Mouse (Mus musculus) central nervous system, embryonic 11.5 days (tissue): Measurements from ENCODE around the gene Zfp641. TPM values are rescaled to one million over a fixed set of nuclear protein-coding genes. Genes with fewer than 3 reads are reported as not detected.

Source experiments
- polyA plus RNA-seq: library from polyadenylated mRNA; depleted of rRNA; stranded (reverse); fragments of >200 nt; gene quantifications from 2 replicates; pipeline ENCODE4 v1.2.3, GENCODE M21; 2012; rRNA removed

Zfp641 gene
- polyA plus RNA-seq, result 2.4 TPM in 2 replicates

GRCm38 (mm10) chr15:98295628-98296551 is at the start of gene Zfp641:
Gene Zfp641 (minus strand): TSS chr15:98296161.

GRCm38 (mm10) chr15:98340887-98341286 is 44.9 kb upstream of the Zfp641 start, which contains the start of gene Olfr284:
Gene Olfr284 (minus strand): TSS chr15:98340987.

GRCm38 (mm10) chr15:98317177-98317724 is 21.3 kb upstream of the Zfp641 start, which contains the start of gene Olfr285:
Gene Olfr285 (minus strand): TSS chr15:98317353.

GRCm38 (mm10) chr15:98257193-98257592 is 38.8 kb downstream of the Zfp641 start, which contains the start of gene H1fnt:
Gene H1fnt (minus strand): TSS chr15:98257293.

Other genes with a start within 250 kb of the Zfp641 start
- 54.5 and 71.3 TPM in 2 replicates for gene Pfkm, start 203.6 kb downstream of the Zfp641 start, polyA plus RNA-seq
- gene Senp1, start 202.4 kb downstream of the Zfp641 start, polyA plus RNA-seq, result 29.6 and 35.2 TPM in 2 replicates
- 23.4 and 36.6 TPM in 2 replicates for gene Asb8, start 130.5 kb downstream of the Zfp641 start, polyA plus RNA-seq
- 5.2 and 8.0 TPM in 2 replicates for gene Ccdc184, start 129.0 kb downstream of the Zfp641 start, polyA plus RNA-seq
- not detected in 2 replicates for gene Olfr288, start 100.6 kb downstream of the Zfp641 start, polyA plus RNA-seq
- not detected in 2 replicates for gene Gm44579, start 75.2 kb downstream of the Zfp641 start, polyA plus RNA-seq
- not detected in 2 replicates for gene Olfr287, start 75.1 kb downstream of the Zfp641 start, polyA plus RNA-seq
- gene Olfr286, start 61.7 kb downstream of the Zfp641 start, polyA plus RNA-seq, result not detected in 2 replicates
- gene H1fnt, start 38.9 kb downstream of the Zfp641 start, polyA plus RNA-seq, result not detected in 2 replicates
- gene Olfr285, start 21.2 kb upstream of the Zfp641 start, polyA plus RNA-seq, result not detected in 2 replicates
- gene Olfr284, start 44.8 kb upstream of the Zfp641 start, polyA plus RNA-seq, result not detected in 2 replicates
- gene Olfr283, start 84.8 kb upstream of the Zfp641 start, polyA plus RNA-seq, result not detected in 2 replicates
- not detected in 2 replicates for gene Olfr282, start 135.1 kb upstream of the Zfp641 start, polyA plus RNA-seq
- gene Olfr281, start 156.4 kb upstream of the Zfp641 start, polyA plus RNA-seq, result not detected in 2 replicates
- gene OR5BS1P, start 173.7 kb upstream of the Zfp641 start, polyA plus RNA-seq, result not detected in 2 replicates
- gene Lalba, start 186.6 kb upstream of the Zfp641 start, polyA plus RNA-seq, result not detected in 2 replicates
- gene Olfr279, start 196.2 kb upstream of the Zfp641 start, polyA plus RNA-seq, result not detected in 2 replicates
- gene Kansl2, start 238.1 kb upstream of the Zfp641 start, polyA plus RNA-seq, result 125 and 135 TPM in 2 replicates